ENCODE assay signal across 8 mouse cellular contexts in genomic region chr3:61363989-61364660, GRCm38 (mm10). TPM values are rescaled to one million over a fixed set of nuclear protein-coding genes. Genes with fewer than 3 reads are reported as not detected.
A peak's percentile ranks its signal among the peaks of the same experiment; 100 is the strongest.
DNase-seq lines count a peak whose midpoint lies in the region; ATAC-seq lines count a peak whose summit lies in the region.

No protein-coding gene starts in this region.

- H3K27me3 ChIP-seq in forebrain, embryonic 11.5 days (ENCODE audit: control insufficient read depth, insufficient read depth, low read length), result no peaks in the 10 kb centered on the region
- H3K27me3 ChIP-seq in heart, embryonic 16.5 days (ENCODE audit: control insufficient read depth, insufficient read depth, low read length), result no peaks in the 10 kb centered on the region
- no peaks in the 10 kb centered on the region for H3K27me3 ChIP-seq in liver, embryonic 13.5 days
- H3K27me3 ChIP-seq in stomach, embryonic 14.5 days (ENCODE audit: control insufficient read depth, insufficient read depth, low read length), result no peaks in the 10 kb centered on the region

- peak overlapping the region; percentile 82 for H3K4me3 ChIP-seq in forebrain, embryonic 11.5 days (ENCODE audit: low read depth, low read length)
- peak overlapping the region; percentile 94 for H3K4me3 ChIP-seq in heart, embryonic 16.5 days (ENCODE audit: low read length)
- peak overlapping the region; percentile 81 for H3K4me3 ChIP-seq in liver, embryonic 13.5 days (replicated peaks)
- H3K4me3 ChIP-seq in stomach, embryonic 14.5 days (ENCODE audit: low read depth, low read length), result peak overlapping the region; percentile 91

- ATAC-seq in forebrain, embryonic 11.5 days (replicated peaks; ENCODE audit: low FRiP score), result peak; percentile 92
- ATAC-seq in heart, embryonic 16.5 days (replicated peaks; ENCODE audit: extremely low read depth, insufficient read depth, low FRiP score), result peak; percentile 89
- ATAC-seq in liver, embryonic 13.5 days (ENCODE audit: low read depth), result peak; percentile 88
- ATAC-seq in stomach, embryonic 14.5 days (ENCODE audit: insufficient number of reproducible peaks, insufficient read depth, low FRiP score, low read depth), result peak; percentile 89

- no peaks in the 10 kb centered on the region for H3K4me1 ChIP-seq in forebrain, embryonic 11.5 days (replicated peaks; ENCODE audit: control insufficient read depth, insufficient read depth, low read length)
- H3K4me1 ChIP-seq in heart, embryonic 16.5 days (ENCODE audit: control insufficient read depth, insufficient read depth, low read length), result peaks cover 21% of the 10 kb centered on the region
- peaks cover 55% of the 10 kb centered on the region for H3K4me1 ChIP-seq in liver, embryonic 13.5 days (replicated peaks)
- H3K4me1 ChIP-seq in stomach, embryonic 14.5 days (ENCODE audit: control insufficient read depth, insufficient read depth, low read length), result peaks cover 13% of the 10 kb centered on the region; the same call in 1 of the 2 replicates

- H3K4me2 ChIP-seq in forebrain, embryonic 11.5 days (ENCODE audit: low read depth, low read length, severe bottlenecking), result peak overlapping the region; percentile 70
- H3K4me2 ChIP-seq in heart, embryonic 16.5 days (ENCODE audit: low read depth, low read length), result peak overlapping the region; percentile 96
- H3K4me2 ChIP-seq in liver, embryonic 13.5 days, result peak overlapping the region; percentile 98
- H3K4me2 ChIP-seq in stomach, embryonic 14.5 days (replicated peaks; ENCODE audit: low read depth, low read length), result peak overlapping the region; percentile 74

- under 1% methylated on average over 47 of the region's 51 CpGs for WGBS in forebrain, embryonic 11.5 days
- WGBS in heart, embryonic 16.5 days, result under 1% methylated on average over 50 of the region's 51 CpGs
- WGBS in liver, embryonic 13.5 days (ENCODE audit: insufficient replicate concordance), result under 1% methylated on average over 51 of the region's 51 CpGs
- WGBS in stomach, embryonic 14.5 days, result under 1% methylated on average over 51 of the region's 51 CpGs

- peak overlapping the region; percentile 86 for H3K9ac ChIP-seq in forebrain, embryonic 11.5 days (ENCODE audit: low read length)
- peak overlapping the region; percentile 89 for H3K9ac ChIP-seq in heart, embryonic 16.5 days (ENCODE audit: low read length)
- H3K9ac ChIP-seq in liver, embryonic 13.5 days, result peak overlapping the region; percentile 82
- H3K9ac ChIP-seq in stomach, embryonic 14.5 days (replicated peaks; ENCODE audit: low read depth, low read length), result peak overlapping the region; percentile 73; the same call in 1 of the 2 replicates

- H3K9me3 ChIP-seq in forebrain, embryonic 11.5 days (ENCODE audit: control insufficient read depth, low read length), result no peaks in the 10 kb centered on the region
- H3K9me3 ChIP-seq in heart, embryonic 16.5 days (replicated peaks; ENCODE audit: control insufficient read depth, low read length), result no peaks in the 10 kb centered on the region
- H3K9me3 ChIP-seq in liver, embryonic 13.5 days (replicated peaks), result no peaks in the 10 kb centered on the region
- no peaks in the 10 kb centered on the region for H3K9me3 ChIP-seq in stomach, embryonic 14.5 days (ENCODE audit: control insufficient read depth, low read depth, low read length)

- DNase-seq in CD8-positive naive resting alpha-beta T cell, adult 2 months (ENCODE audit: low read depth in 2 of 2, low spot score in 2 of 2), result peak; percentile 89 to 90
- DNase-seq in c-Kit-positive CD71-positive TER-119-negative erythroid progenitor cells, embryonic 14.5 days (ENCODE audit: low read depth), result peak; percentile 85
- DNase-seq in forebrain, embryonic 11.5 days (ENCODE audit: low spot score), result peak; percentile 99
- peak; percentile 96 for DNase-seq in kidney, postnatal 25 days
- DNase-seq in liver, embryonic 13.5 days, result peak; percentile 84
- DNase-seq in natural killer cell, adult 2 months (ENCODE audit: low spot score in 2 of 2), result peak; percentile 90 to 91

- H3K36me3 ChIP-seq in forebrain, embryonic 11.5 days (ENCODE audit: control insufficient read depth, insufficient read depth, low read length), result no peaks in the 10 kb centered on the region
- H3K36me3 ChIP-seq in heart, embryonic 16.5 days (ENCODE audit: control insufficient read depth, insufficient read depth), result no peaks in the 10 kb centered on the region
- H3K36me3 ChIP-seq in liver, embryonic 13.5 days, result no peaks in the 10 kb centered on the region
- H3K36me3 ChIP-seq in stomach, embryonic 14.5 days (ENCODE audit: control insufficient read depth, insufficient read depth, low read length), result no peaks in the 10 kb centered on the region; the same call in 1 of the 2 replicates

- peak overlapping the region; percentile 80 for H3K27ac ChIP-seq in forebrain, embryonic 11.5 days (ENCODE audit: low read depth, low read length)
- H3K27ac ChIP-seq in heart, embryonic 16.5 days (ENCODE audit: low read length), result peak overlapping the region; percentile 93
- peak overlapping the region; percentile 86 for H3K27ac ChIP-seq in liver, embryonic 13.5 days
- H3K27ac ChIP-seq in stomach, embryonic 14.5 days (ENCODE audit: low read length), result peak overlapping the region; percentile 96

RNA-seq across cellular contexts. Expression of gene B430305J03Rik, which starts 1.6 kb away (rescaled TPM):
- not detected in 2 replicates for polyA plus RNA-seq in forebrain, embryonic 11.5 days (2014; fragmentation: Nextera tagmentation; extraction: Ambion mirVana)
- not detected in 2 replicates for polyA plus RNA-seq in heart, embryonic 16.5 days (2015; fragmentation: Nextera tagmentation; extraction: Ambion mirVana)
- not detected in 2 replicates for polyA plus RNA-seq in liver, embryonic 13.5 days (2015; fragmentation: Nextera tagmentation; extraction: Ambion mirVana)
- polyA plus RNA-seq in stomach, embryonic 14.5 days (2014; fragmentation: Nextera tagmentation; extraction: Ambion mirVana), result not detected in 2 replicates

RNA-seq across cellular contexts. Expression of gene Rap2b, which starts 2.7 kb away (rescaled TPM):
- polyA plus RNA-seq in forebrain, embryonic 11.5 days (2014; fragmentation: Nextera tagmentation; extraction: Ambion mirVana), result 14.4 and 14.7 TPM in 2 replicates
- polyA plus RNA-seq in heart, embryonic 16.5 days (2015; fragmentation: Nextera tagmentation; extraction: Ambion mirVana), result 5.0 and 5.4 TPM in 2 replicates
- 3.5 and 4.3 TPM in 2 replicates for polyA plus RNA-seq in liver, embryonic 13.5 days (2015; fragmentation: Nextera tagmentation; extraction: Ambion mirVana)
- 11.2 and 11.5 TPM in 2 replicates for polyA plus RNA-seq in stomach, embryonic 14.5 days (2014; fragmentation: Nextera tagmentation; extraction: Ambion mirVana)

Comparison
In these comparisons a context has a peak if more than half of its experiments do, and no peak if none do; other contexts are left out.
1. Peak in every context shown above with its lines: DNase-seq, ATAC-seq, H3K4me3 ChIP-seq and H3K27ac ChIP-seq.